Mouse (Mus musculus) ES-E14 (cell line): ENCODE results near the gene Map9.

Experiments
- CHD2 ChIP-seq: IDR thresholded peaks from 2 replicates; pipeline ENCODE4 v1.6.1; 2014; ENCODE audit warnings: mild to moderate bottlenecking, low read depth, low read length, inconsistent platforms
- HCFC1 ChIP-seq: IDR thresholded peaks from 2 replicates; pipeline ENCODE4 v1.6.1; 2012; ENCODE audit warnings: low read length, inconsistent platforms, borderline replicate concordance; ENCODE audit not compliant: insufficient read depth
- ZC3H11A ChIP-seq: IDR thresholded peaks from 2 replicates; pipeline ENCODE4 v1.6.1; 2012; ENCODE audit warnings: low read depth, mild to moderate bottlenecking, inconsistent platforms, low read length, borderline replicate concordance
- ZNF384 ChIP-seq: IDR thresholded peaks from 2 replicates; pipeline ENCODE4 v1.6.1; 2012; ENCODE audit warnings: low read depth, low read length, inconsistent platforms

DNA sequence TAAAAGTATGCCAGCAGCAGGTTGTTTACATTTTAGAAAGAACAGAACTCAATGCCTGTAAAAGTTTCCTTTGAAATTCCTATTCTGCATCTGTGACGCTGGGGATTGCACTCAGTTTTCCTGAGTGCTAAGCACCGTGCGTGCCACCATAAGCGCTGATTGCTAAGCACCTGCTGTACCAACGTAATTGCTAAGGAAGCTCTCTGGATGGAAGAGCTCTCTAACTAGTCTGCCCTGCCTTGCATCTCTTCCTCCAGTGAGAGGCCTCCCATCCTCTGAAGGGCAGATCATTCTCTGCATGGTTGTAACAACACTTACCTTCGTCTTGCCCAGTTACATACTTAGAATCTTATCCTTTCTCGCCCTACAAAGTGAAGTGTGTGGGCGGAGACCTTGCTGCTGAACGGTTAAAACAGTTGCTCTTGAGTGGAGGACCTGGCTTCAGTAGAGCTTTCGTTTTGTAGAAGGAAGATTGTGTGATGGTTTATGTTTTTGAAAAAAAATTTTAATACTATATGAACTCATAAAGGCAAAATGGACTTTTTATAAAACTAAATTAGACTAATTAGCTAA, 12.7 kb downstream of the Map9 start:
- TF ChIP-seq ZNF384 = no peak
- no peak for TF ChIP-seq HCFC1
- TF ChIP-seq CHD2 = no peak
- TF ChIP-seq ZC3H11A = no peak
